Mouse (Mus musculus) naive thymus-derived CD4-positive, alpha-beta T cell, adult 5 months (primary cell): ENCODE results near the gene 2210016F16Rik. TPM values are rescaled to one million over a fixed set of nuclear protein-coding genes. Genes with fewer than 3 reads are reported as not detected.

ENCODE experiments used
- polyA plus RNA-seq: library from polyadenylated mRNA; unstranded; fragments of 100-300 nt; shearing (Covaris generic); gene quantifications from one replicate; pipeline ENCODE4 v1.2.1, GENCODE M21; 2017

2210016F16Rik gene
- 15.4 TPM for polyA plus RNA-seq

DNA sequence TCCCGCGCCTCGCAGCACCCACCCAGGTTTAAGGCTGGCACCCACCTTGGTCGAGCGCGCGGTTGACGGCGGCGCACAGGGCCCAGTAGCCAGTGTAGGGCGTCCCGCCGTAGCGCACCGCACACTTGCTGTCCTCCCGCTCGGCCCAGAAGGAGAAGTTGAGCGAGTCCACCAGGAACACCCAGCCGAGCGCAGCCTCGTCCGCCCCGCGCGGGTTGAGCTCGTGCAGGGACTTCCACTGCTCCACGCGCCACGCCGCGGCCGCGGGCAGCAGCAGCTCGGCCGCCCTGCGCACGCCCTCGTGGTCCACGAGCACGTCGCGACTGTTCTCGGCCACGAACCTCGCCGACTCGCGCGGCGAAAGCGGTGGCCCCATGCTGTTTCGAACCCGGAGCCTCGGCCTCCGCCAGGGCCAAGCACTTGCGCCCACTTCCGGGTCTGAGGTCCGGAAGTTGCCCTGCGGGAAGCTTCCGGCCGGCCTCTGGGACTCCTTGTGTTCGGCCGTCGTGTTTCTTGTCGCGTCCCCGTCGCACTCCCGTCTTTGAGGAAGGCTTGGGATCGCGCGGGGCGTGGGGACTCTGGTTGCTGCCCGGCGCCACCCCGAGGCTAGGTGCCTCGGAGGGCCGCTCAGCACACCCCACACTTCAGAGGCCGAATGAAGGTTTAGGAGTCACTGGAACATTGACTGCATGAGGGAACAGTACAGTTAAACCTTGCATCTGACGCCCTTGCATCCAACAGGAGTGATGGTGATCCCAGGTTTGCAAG is at the start of gene 2210016F16Rik:
2210016F16Rik (minus strand) TSS at position 447 of the 768 bp plus-strand sequence.

DNA sequence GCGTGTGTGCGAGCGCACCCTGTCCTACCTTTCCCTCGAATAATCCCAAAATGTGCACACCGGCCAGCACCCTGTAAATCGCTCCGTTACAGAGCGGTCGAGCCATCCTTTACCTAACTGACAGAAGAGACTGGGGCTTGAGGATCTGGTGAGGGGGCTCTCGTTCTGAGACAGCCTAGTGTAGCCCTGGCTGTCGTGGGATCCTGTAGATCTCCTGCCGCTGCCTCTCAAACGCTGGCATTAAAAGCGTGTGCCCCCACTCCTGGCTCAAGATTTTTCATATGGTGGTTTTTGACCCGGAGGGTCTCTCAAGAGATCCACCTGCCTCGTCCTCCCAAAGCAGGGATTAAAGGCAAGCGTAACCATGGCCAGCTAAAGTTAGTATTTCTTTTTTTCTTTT is 18.2 kb upstream of the 2210016F16Rik start, which contains the start of gene Hnrnpk:
Hnrnpk (minus strand) TSS at position 101 of the 400 bp plus-strand sequence.

DNA sequence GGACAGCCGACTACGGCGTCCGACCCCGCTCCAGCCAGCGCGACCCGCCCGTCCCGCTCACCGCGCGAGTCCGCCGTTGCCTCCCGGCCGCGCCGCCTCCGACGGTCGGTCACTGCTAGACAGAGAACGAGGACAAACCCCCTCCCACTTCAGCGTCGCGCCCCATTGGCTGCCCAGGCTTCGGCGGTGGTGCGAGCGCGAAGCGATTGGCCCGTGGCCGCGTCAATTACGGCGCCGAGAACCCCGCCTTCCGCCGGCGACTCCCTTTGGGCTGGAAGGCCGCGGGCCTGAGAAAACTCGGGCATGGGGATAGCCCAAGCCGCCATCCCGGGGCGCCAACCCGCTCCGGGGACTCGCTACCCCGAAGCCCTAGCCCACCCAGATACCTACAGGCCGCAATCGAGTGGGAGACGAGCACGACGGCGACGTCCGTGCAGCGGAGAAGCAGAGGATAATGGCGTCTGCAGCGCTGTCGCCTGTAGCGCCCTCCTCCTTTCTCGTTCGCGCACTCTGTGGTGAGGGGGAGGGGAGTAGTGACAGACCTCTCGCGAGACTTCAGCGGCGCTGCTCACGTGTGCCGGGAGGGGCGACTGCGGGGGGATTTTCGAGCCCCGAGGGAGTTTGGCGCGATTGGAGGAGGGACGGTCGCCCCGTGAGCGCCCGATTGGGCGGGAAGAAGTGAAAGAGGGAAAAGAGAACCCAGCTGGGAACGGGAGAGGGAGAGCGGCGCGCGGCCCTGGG is 17.1 kb upstream of the 2210016F16Rik start, which contains the start of gene Rmi1:
Rmi1 (plus strand) TSS at position 246 of the 741 bp plus-strand sequence.

DNA sequence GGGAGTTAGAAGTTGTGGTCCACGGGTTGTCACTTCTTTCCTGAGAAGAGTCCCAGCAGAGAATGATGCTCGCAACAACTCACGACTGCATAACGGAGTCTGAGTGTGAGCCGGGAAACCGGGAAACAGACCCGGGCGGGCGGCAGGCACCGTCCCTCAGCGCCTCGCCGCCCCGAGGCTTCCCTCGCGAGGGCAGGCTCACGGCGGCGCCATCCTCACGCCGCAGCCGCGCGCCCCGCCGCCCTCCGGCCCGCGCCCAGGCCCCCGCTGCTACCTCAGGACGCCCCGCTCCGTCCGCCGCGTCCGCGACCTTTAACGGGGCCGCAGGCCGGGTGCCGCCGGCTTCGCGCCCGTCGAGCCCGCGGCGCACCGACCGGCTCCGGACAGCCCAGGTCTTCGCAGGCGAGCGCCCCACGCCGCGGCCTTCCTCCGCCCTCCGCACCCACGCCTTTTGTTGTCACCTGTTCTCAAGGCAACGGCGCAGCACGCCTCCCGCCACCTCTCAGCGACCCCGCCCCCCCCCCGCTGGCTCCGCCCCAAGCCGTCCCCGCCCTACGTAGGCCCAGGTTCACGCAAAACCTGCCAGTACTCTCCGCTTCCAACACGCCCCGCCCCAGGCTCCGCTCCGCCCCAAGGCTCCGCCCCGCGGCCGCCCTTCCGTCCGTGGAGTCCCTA is 26.3 kb downstream of the 2210016F16Rik start, which contains the start of gene Kif27:
Kif27 (minus strand) TSS at position 494 of the 675 bp plus-strand sequence.

Other genes with a start within 250 kb of the 2210016F16Rik start
- 138 TPM for gene Idnk, start 227.6 kb downstream of the 2210016F16Rik start, polyA plus RNA-seq
- gene Ubqln1, start 169.6 kb downstream of the 2210016F16Rik start, polyA plus RNA-seq: 187 TPM
- 1.1 TPM for gene Gkap1, start 109.5 kb downstream of the 2210016F16Rik start, polyA plus RNA-seq
- gene Kif27, start 26.1 kb downstream of the 2210016F16Rik start, polyA plus RNA-seq: not detected
- gene Rmi1, start 17.0 kb upstream of the 2210016F16Rik start, polyA plus RNA-seq: 40.5 TPM
- 1,952 TPM for gene Hnrnpk, start 18.1 kb upstream of the 2210016F16Rik start, polyA plus RNA-seq
- 0.22 TPM for gene Slc28a3, start 225.7 kb upstream of the 2210016F16Rik start, polyA plus RNA-seq